Mouse (Mus musculus): Measurements from ENCODE around the gene Mpv17.

Gene Mpv17

DNA sequence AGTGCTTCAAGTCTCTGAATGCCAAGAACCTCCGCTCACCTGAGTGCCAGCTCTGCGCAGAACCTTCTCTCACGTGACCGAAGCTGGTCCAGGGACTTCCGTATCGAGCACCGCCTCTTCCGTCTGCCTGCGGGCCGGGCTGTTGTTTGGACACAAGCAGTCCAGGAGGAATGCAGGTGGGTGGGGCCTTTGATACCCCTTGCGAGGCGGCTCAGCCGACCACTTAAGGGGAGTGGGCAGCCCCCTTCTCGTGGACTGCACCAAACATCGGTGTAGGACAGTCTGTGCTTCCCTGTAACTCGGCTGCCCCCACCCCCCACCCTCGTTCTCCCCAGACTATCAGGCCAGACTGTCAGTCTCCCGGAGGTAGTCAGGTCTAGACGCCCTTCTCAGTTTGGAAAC, at the start of gene Mpv17:
Mpv17 (minus strand) TSS at position 100 of the 402 bp plus-strand sequence.
- DNase-seq, result peak; percentile 61 to 67

GRCm38 (mm10) chr5:31202933-31203332, 48.9 kb upstream of the Mpv17 start:
- peak in 1 of 2 experiments; percentile 5 for DNase-seq

DNA sequence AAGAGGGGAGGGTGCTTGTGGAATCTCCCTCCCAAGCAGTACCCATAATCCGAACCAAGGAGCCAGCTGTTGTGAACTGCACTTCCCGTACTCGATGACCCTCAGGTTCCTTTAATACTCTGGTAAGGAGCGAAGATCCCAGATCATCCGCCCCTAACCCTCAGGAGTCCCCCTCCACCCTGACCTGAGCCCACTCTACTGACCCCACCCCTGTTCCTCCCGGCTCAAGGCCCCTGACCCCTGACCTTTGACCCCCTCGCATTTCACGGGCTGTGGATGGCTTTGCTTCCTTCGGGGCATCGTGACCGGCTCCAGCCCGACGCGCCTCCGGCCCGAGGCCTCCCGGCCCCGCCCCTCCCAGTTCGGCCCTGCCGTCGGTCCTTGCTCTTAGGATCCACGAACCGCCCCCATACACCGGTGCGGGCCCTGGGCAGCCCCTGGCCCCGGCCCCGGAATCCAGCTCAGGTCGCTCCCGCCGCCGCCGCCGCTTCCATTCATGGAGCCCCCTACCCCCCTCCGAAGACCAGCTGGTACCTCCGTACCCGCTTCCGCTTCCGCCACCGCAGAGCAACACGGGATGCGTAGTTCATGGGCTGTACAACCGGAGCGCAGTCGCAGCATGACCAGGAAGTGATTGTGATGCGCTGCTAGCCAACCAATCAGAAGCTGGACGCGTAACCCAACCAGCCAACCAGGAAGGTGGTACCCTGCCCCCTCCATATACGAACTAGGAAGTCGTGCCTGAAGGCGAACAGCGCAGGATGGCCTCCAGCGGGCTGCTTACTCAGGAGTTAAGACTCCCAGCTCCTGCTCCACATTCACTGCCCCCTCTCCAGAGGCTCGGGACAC, 47.9 kb upstream of the Mpv17 start, which contains the start of gene Zfp513:
Zfp513 (minus strand) TSS at position 562 of the 849 bp plus-strand sequence.
- DNase-seq, result peak; percentile 84 to 91

DNA sequence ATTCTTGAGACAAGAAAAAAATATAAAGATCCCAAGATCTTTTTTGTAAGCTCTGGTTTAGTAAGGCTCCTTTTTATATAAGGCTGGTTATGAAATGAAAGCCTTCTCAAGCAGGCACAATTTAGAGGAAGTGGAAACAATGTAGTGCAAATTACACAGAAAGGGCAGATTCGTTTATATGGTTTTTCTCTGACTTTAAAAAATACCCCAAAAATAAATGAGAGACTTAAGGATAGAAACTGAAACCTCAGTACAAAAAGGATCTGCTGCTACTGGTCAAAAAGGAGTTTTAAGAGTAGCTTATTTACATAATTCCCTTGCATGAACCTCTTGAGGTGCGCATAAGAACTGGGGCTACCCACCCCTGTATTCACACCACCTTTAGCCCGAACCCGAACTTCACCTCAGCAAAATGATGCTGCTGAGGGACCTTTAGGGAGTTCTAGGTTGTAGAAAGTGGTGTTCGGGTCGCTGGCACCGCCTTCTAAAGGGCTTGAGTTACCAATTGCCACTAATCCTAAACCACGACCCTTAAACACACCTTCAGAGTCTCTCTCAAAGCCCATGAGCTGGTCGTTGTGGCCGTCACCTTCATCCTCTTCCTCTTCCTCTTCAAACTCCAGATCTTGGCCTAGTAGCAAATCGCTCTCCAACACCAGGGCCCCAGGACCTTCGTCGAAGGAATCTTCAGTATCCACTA, 47.1 kb upstream of the Mpv17 start:
- peak in 1 of 2 experiments; percentile 13 for DNase-seq

- peak in 1 of 2 experiments; percentile 16 for DNase-seq
These were observed 46.3 kb upstream of the Mpv17 start for GRCm38 (mm10) chr5:31200327-31200768.

DNA sequence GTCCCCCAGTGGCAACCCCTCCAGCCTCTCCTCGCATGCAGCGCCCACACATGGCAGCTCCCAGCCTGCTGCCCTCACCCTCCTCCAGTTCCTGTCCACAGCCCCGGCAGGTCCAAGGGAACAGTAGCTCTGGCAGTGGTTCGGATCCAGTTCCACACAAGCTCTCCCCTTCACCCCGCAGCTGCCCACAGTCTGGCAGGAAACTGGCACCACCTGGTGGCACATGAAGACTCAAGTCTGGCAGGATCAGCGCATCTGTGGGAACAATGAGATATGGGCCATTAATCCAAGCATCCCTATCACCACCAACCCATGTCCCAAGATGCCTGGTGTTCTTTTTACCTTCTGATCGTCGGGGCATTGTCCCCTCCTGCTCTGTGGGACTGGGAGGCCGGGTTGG, 45.8 kb upstream of the Mpv17 start:
- DNase-seq, result peak in 1 of 2 experiments; percentile 10

- DNase-seq, result no peak
These were observed 45.4 kb upstream of the Mpv17 start for GRCm38 (mm10) chr5:31199321-31199892.

DNA sequence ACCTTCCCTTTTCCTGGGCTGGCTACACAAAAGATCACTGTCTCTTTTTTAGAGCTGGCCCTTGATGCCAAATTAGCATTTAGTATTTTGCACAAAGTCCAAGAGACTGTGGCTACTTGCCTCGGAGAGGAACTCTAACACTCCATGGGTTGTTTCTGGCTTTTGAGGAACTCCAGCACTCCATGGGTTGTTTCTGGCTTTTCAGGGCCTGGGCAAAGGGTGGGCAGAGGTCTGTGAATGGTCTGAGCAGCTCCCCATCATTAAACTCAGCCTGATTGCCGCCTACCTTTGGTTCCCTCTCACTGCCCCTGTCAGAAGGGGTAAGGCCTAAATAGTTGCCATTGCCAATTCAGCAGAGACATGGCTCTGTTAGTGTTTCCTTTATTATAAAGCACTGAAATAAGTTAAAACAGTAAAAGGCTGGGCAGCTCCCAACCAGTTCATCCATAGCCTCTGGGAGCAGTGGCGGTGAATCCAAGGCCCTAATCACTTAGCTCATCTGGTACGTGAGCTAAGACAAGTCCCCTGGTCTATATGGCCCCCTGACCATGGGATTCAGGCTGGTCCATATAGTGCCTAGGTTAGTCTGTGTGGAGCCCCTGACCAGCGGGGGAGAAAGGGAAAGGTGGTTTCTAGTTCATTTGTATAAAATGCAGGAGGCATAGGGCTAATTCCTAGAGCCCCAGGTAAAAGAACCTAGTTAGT, 44.7 kb upstream of the Mpv17 start:
- no peak for DNase-seq

DNA sequence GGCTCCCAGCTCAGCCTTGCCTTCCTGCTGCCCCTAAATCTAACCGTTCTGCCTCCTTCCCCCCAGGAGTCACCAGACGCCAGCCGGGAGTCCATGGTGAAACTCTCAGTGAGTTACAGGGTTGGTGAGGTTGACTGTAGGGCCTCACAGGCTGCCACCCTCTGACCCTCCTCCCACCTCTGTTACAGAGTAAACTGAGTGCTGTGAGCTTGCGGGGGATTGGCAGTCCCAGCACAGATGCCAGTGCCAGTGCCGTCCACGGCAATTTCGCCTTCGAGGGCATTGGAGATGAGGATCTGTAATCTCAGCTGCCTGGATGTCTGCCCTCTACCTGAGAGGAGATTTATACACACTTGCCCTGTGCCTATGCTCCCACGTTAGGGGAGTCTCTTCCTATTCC, 44.1 kb upstream of the Mpv17 start:
- no peak for DNase-seq

DNA sequence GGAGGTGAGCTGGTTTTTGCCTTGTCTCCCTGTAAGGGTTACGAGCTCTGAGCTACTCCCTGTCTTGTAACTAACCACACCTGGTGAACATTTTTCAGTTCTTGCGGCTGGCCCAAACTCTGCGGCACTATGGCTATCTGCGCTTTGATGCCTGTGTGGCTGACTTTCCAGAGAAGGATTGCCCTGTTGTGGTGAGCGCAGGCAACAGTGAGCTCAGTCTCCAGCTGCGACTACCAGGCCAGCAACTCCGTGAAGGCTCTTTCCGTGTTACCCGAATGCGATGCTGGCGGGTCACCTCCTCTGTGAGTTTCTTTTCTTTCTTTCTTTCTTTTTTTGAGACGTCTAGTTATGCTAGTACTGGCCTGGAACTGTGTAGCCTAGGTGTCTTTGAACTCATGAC, 43.0 kb upstream of the Mpv17 start:
- no peak for DNase-seq

- DNase-seq, result no peak
These were observed 42.2 kb upstream of the Mpv17 start for GRCm38 (mm10) chr5:31196207-31196606.

GRCm38 (mm10) chr5:31195671-31196070, 41.6 kb upstream of the Mpv17 start:
- DNase-seq, result no peak

DNA sequence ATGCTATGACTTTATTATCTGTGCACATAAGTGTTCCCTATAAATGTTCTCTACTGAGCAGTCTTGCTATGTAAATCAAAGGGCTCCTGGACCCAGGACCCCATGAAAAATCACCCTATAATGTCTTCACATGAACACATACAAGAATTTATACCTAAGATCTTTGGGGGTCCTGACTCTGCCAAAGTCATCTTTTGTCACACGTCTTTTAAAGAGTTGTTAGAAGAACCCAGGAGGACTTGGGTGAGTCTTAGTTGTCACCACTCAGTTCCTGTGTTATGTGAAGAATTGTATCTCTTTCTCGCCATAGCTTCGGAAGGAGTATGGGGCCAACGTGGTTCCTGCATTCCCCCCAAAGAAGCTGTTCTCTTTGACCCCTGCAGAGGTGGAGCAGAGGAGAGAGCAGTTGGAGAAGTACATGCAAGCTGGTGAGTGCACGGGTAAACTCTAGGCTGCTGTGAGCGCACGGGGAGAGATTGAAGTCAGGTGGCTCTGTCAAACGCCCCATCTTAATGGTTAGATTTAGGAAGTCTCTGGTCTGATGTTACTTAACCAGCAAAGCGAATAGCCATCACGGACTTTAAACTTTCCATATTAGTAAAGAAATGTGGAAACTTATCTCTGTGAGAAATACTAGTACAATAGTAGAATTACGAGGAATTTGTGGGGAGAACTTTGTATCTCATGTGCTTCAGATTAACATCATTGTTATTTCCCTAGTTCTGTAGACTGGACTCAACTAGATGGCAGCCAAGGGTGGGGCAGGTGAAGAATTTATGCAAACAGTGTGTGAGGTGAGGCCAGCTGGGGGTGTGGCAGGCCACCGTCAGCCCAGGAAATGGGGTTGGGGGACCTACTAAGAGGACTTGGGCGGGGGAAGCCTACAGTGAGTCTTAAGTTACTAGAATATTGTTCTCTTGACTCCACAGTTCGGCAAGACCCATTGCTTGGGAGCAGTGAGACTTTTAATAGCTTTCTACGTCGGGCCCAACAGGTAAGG, 40.7 kb upstream of the Mpv17 start:
- no peak for DNase-seq

DNA sequence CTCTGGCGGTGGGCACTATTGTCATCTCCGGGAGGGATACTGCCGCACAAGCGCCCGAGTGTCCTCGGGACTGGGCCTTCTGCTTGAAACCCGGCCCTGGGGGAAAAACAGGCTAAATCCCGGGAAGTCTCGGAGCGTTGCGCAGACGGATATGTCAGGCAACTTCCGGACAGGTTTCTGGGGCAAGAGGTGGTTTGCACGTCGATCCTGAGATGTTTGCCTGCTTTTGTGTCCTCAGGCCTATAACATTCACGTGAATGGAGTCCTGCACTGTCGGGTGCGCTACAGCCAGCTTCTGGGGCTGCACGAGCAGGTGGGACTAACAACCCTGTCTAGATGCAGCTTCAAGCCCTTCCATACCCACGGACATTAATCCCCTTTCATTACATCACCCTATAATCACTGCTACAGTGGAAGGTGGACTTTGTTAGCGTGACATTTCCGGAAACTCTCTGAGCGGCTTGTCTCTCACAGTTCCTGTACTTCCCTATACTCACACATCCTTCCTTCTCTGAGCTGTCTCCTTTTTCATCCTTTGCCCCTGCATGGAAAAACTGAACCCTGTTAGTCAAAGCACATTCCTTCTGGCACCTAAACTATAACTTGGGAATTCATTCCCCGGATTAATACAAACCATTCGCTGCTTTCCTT, 39.7 kb upstream of the Mpv17 start:
- DNase-seq, result no peak

- DNase-seq, result peak; percentile 99
These were observed 39.0 kb upstream of the Mpv17 start, which contains the start of the genes Snx17 and Eif2b4 for GRCm38 (mm10) chr5:31192939-31193630. Gene Snx17 (plus strand): TSS chr5:31193227. Gene Eif2b4 (minus strand): TSS chr5:31193430.

DNA sequence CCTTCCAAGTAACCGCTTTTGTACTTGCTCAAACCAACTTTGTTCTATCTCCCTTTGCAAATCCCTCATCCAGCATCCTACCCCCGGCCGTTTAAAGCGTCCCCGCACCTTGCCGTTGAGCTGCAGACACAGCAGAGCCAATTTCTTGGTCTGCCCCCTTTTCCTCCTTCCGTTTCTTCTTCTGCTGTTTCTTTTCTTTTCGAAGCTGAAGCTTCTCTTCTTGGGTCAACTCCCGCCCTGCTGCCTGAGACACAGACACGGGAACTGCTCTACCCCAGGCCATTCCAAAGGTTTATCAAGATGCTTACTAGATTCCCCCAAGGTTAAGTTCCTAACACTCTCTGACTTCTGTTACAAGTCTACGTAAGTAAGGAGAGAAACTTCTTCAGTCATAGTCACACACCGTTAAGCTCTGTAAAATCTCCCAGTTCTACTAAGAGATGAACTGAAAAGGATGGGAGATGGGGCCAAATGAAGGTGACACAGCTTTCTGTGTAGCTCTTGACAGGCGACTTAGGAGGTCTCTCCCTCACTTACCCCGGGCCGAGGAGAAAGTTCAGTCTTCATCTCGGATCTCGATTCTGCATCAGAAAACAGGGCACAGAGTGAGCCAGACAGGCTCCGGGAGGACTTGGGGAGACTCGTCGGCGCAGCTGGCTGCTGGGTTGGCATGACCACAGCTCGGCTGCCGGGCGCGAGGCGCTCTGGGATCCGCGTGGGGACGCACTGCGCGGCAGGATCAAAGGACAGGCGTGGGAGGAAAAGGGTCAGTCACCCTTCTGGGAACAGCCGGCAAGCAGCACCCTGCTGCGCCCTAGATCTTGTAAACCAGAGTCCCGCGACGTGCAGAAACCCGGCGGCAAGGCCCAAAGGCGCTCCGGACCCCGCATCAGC, 38.2 kb upstream of the Mpv17 start:
- DNase-seq, result no peak

DNA sequence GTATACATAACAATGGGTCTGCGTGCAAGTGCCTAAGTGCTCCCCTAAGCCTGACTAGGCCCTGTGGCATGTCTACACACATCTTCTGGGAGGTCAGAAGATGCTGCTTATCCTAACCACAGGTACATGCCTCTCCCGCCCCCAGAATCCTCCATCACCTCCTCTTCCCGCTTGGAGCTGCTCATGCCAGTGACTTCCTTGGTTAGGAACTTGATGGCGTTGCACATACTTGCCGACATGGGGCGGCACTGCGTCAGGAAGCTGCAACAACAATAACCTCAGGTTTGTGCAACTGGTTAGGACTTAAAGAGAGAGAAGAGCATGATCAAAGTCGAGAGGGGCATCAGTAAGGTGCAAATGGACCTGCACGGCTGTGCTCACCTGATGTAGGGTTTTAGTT, 36.1 kb upstream of the Mpv17 start:
- DNase-seq, result no peak

- no peak for DNase-seq
These were observed 34.3 kb upstream of the Mpv17 start for GRCm38 (mm10) chr5:31188223-31188840.

GRCm38 (mm10) chr5:31183678-31184077, 29.6 kb upstream of the Mpv17 start:
- no peak for DNase-seq
